Mouse (Mus musculus) bone marrow macrophage, adult 2 months (primary cell): ENCODE measurements around the gene Cntnap5a.

Source experiments
- CTCF ChIP-seq: IDR thresholded peaks from 2 replicates; pipeline ENCODE4 v1.5.1; 2012; ENCODE audit warnings: low read depth, mild to moderate bottlenecking, low read length, moderate library complexity
- POLR2A ChIP-seq: IDR thresholded peaks from 2 replicates; pipeline ENCODE4 v1.6.1; 2012; ENCODE audit warnings: mild to moderate bottlenecking, low read depth, low read length, borderline replicate concordance

DNA sequence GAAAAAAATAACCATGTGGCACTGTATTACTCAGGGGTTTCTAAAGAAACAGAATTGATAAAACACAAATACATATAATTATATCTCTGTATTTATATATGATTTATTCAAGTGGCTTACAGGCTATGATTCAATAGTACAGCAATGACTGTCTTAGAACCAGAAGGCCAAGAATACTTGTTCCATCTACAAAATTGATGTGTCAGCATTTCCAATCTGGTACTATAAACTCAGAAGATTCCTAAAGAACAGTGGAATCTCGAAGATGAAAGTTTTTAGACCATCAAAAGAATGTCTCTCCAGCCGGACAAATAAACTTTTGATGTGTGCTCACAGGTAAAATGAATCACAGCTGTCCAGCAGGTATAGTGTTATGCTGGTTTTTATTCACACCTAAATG, 331.2 kb downstream of the Cntnap5a start:
- TF ChIP-seq CTCF (no peak), POLR2A (no peak)
